Mouse (Mus musculus) testis, adult 2 months (tissue): ENCODE results near the gene Padi1.

Experiments
- CTCF ChIP-seq: fragments of 200-500 bp; IDR thresholded peaks from 2 replicates; pipeline ENCODE4 v1.5.1; 2012; ENCODE audit warnings: low read depth, mild to moderate bottlenecking, inconsistent platforms, low read length, moderate library complexity; ENCODE audit not compliant: control insufficient read depth, insufficient read depth, insufficient replicate concordance
- POLR2A ChIP-seq: fragments of 200-500 bp; IDR thresholded peaks from 2 replicates; pipeline ENCODE4 v1.6.1; 2012; ENCODE audit warnings: low read depth, mild to moderate bottlenecking, inconsistent platforms, low read length, moderate library complexity; ENCODE audit not compliant: control insufficient read depth

DNA sequence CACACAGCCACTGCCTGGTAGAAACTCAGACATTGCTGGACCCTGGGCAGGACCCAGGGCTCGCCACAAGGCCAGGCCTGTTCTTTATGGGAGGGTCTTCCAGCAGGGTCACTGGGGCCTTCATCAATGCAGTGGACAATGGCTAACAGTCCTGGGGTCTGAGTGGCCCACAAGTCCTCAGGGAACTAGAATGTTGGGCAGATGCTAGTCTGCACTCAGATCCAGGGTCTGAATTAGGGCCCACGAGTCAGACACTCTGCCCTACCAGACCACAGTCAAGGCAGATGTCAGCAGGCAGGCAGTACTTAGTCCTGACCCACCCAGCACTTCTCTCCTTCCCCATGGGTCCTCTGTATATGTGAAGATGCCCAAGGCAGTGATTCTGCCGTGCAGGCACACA, 25.8 kb upstream of the Padi1 start:
- TF ChIP-seq CTCF (no peak), POLR2A (no peak)
